Mouse (Mus musculus): ENCODE measurements around the gene Arhgef40. TPM values are rescaled to one million over a fixed set of nuclear protein-coding genes. Genes with fewer than 3 reads are reported as not detected.

Gene Arhgef40
- total and polyA plus RNA-seq, 3 experiments = 6.4 to 150 (median 37.5) TPM

- H3K79me2 ChIP-seq (ENCODE audit: control insufficient read depth, insufficient read depth, low read length, poor library complexity) = peaks cover 14% of the 10 kb centered on the region
- H3K27ac ChIP-seq (ENCODE audit: control insufficient read depth, low read depth, low read length) = peak overlapping the region; percentile 94
- no peaks in the 10 kb centered on the region for H3K27me3 ChIP-seq (ENCODE audit: control insufficient read depth in 1 of 2, insufficient read depth in 2 of 2, low read length in 2 of 2)
- H3K9ac ChIP-seq (ENCODE audit: control insufficient read depth, low read depth, low read length, poor library complexity, severe bottlenecking) = peak overlapping the region; percentile 88
- peaks cover 0 to 25% of the 10 kb centered on the region in 2 experiments; a peak in 2 of 4 replicates for H3K36me3 ChIP-seq (ENCODE audit: control insufficient read depth in 1 of 2, insufficient read depth in 2 of 2, low read length in 2 of 2)
- DNase-seq (ENCODE audit: low read depth, low spot score) = peak; percentile 98
- peak overlapping the region; percentile 59 to 60 for H3K4me3 ChIP-seq (ENCODE audit: control insufficient read depth in 1 of 2, insufficient read depth in 1 of 2, low read depth in 2 of 2, low read length in 2 of 2)
- peaks cover 9 to 28% of the 10 kb centered on the region in 2 experiments for H3K4me1 ChIP-seq (ENCODE audit: control insufficient read depth in 1 of 2, insufficient read depth in 2 of 2, low read length in 2 of 2)
- H3K9me3 ChIP-seq (replicated peaks; ENCODE audit: insufficient read depth, low read length) = no peaks in the 10 kb centered on the region
- TF ChIP-seq CHD1 (IDR thresholded peaks at IDR 0.05; ENCODE audit: low read depth, low read length) (peak; percentile 87), POLR2A (IDR thresholded peaks at IDR 0.05; ENCODE audit: control insufficient read depth in 1 of 2, insufficient read depth in 1 of 2, low read depth in 1 of 2, low read length in 2 of 2, poor library complexity in 1 of 2) (peak; percentile 32 to 90; a peak in 2 of 4 replicates), SIN3A (IDR thresholded peaks at IDR 0.05; ENCODE audit: low read length) (no peak; the same call in 1 of the 2 replicates), GATA1 (IDR thresholded peaks at IDR 0.05; ENCODE audit: low read depth, low read length) (0 out of 2 replicates have a peak, but pooled peaks have one; percentile 28), MAFK (IDR thresholded peaks at IDR 0.05; ENCODE audit: borderline replicate concordance, low read depth, low read length) (no peak), ZNF384 (IDR thresholded peaks at IDR 0.05; ENCODE audit: low read depth, low read length) (no peak), CHD2 (IDR thresholded peaks at IDR 0.05; ENCODE audit: low read length) (no peak), CTCF (IDR thresholded peaks at IDR 0.05 in 2 of 3, conservative IDR thresholded peaks at IDR 0.05 in 1 of 3; ENCODE audit: control insufficient read depth in 1 of 3, insufficient read depth in 1 of 3, low read depth in 2 of 3, low read length in 3 of 3, poor library complexity in 1 of 3, severe bottlenecking in 1 of 3) (peak; percentile 56 to 86 (median 80)), UBTF (IDR thresholded peaks at IDR 0.05; ENCODE audit: borderline replicate concordance, insufficient read depth, low read depth, low read length) (no peak), USF1 (IDR thresholded peaks at IDR 0.05; ENCODE audit: low read depth, low read length) (peak; percentile 32; the same call in 1 of the 2 replicates), E2F4 (IDR thresholded peaks at IDR 0.05; ENCODE audit: borderline replicate concordance, low read depth, low read length) (0 out of 2 replicates have a peak, but pooled peaks have one; percentile 47), NRF1 (IDR thresholded peaks at IDR 0.05; ENCODE audit: insufficient read depth, low read depth, low read length, poor library complexity, severe bottlenecking) (no peak), TAL1 (IDR thresholded peaks at IDR 0.05; ENCODE audit: low read length) (no peak), ZC3H11A (IDR thresholded peaks at IDR 0.05; ENCODE audit: low read depth, low read length) (peak; percentile 36), ELF1 (IDR thresholded peaks at IDR 0.05; ENCODE audit: low read depth, low read length) (peak; percentile 67), TBP (IDR thresholded peaks at IDR 0.05; ENCODE audit: low read depth, low read length) (peak; percentile 82), MYC (IDR thresholded peaks at IDR 0.05; ENCODE audit: low read depth, low read length) (peak; percentile 71; the same call in 1 of the 2 replicates), POLR2AphosphoS2 (IDR thresholded peaks at IDR 0.05; ENCODE audit: low read length) (peak; percentile 90; the same call in 1 of the 2 replicates), EP300 (IDR thresholded peaks at IDR 0.05; ENCODE audit: low read depth in 1 of 2, low read length in 2 of 2) (peak in 1 of 2 experiments; percentile 54; a peak in 2 of 4 replicates), MXI1 (IDR thresholded peaks at IDR 0.05; ENCODE audit: low read depth, low read length) (peak; percentile 75), ZKSCAN1 (IDR thresholded peaks at IDR 0.05; ENCODE audit: low read depth, low read length) (no peak), MAZ (IDR thresholded peaks at IDR 0.05; ENCODE audit: low read depth, low read length) (peak; percentile 78), JUND (IDR thresholded peaks at IDR 0.05; ENCODE audit: low read depth, low read length) (no peak), HCFC1 (IDR thresholded peaks at IDR 0.05; ENCODE audit: low read depth, low read length) (peak; percentile 78), POLR2AphosphoS5 (IDR thresholded peaks at IDR 0.05; ENCODE audit: borderline replicate concordance, low read depth, low read length) (peak; percentile 81; the same call in 1 of the 2 replicates), NELFE (IDR thresholded peaks at IDR 0.05; ENCODE audit: low read depth, low read length) (peak; percentile 82), MAX (IDR thresholded peaks at IDR 0.05; ENCODE audit: low read length) (peak; percentile 74; the same call in 1 of the 2 replicates), ZMIZ1 (IDR thresholded peaks at IDR 0.05; ENCODE audit: low read depth, low read length) (peak; percentile 94; the same call in 1 of the 2 replicates), GABPA (IDR thresholded peaks at IDR 0.05; ENCODE audit: low read depth, low read length) (no peak; the same call in 1 of the 2 replicates), RCOR1 (IDR thresholded peaks at IDR 0.05; ENCODE audit: low read depth, low read length) (no peak; the same call in 1 of the 2 replicates), SMC3 (IDR thresholded peaks at IDR 0.05; ENCODE audit: low read depth, low read length) (peak; percentile 74; the same call in 1 of the 2 replicates), TCF12 (IDR thresholded peaks at IDR 0.05; ENCODE audit: low read depth, low read length) (peak; percentile 73), KAT2A (conservative IDR thresholded peaks at IDR 0.05; ENCODE audit: low read depth, low read length) (peak; percentile 10; the same call in 1 of the 2 replicates), ETS1 (IDR thresholded peaks at IDR 0.05; ENCODE audit: low read depth, low read length) (peak; percentile 81), BHLHE40 (IDR thresholded peaks at IDR 0.05; ENCODE audit: borderline replicate concordance, low read depth, low read length) (0 out of 2 replicates have a peak, but pooled peaks have one; percentile 41), MYB (IDR thresholded peaks at IDR 0.05; ENCODE audit: low read depth, low read length) (no peak)
These were observed 38.4 kb downstream of the Arhgef40 start for GRCm38 (mm10) chr14:52022709-52023459.

All from MEL (cell line).